Mouse (Mus musculus) cerebellum, adult 11 months (tissue): ENCODE measurements around the gene Slc9a8.
"Not testable (repeated sequence)": the region's sequence is repeated elsewhere in the genome, so short reads cannot be mapped to it uniquely, and the experiment has no call there.

Source experiments
- DNase-seq: peaks from one replicate; pipeline ENCODE4 v3.0.0; 2022

Gene Slc9a8

DNA sequence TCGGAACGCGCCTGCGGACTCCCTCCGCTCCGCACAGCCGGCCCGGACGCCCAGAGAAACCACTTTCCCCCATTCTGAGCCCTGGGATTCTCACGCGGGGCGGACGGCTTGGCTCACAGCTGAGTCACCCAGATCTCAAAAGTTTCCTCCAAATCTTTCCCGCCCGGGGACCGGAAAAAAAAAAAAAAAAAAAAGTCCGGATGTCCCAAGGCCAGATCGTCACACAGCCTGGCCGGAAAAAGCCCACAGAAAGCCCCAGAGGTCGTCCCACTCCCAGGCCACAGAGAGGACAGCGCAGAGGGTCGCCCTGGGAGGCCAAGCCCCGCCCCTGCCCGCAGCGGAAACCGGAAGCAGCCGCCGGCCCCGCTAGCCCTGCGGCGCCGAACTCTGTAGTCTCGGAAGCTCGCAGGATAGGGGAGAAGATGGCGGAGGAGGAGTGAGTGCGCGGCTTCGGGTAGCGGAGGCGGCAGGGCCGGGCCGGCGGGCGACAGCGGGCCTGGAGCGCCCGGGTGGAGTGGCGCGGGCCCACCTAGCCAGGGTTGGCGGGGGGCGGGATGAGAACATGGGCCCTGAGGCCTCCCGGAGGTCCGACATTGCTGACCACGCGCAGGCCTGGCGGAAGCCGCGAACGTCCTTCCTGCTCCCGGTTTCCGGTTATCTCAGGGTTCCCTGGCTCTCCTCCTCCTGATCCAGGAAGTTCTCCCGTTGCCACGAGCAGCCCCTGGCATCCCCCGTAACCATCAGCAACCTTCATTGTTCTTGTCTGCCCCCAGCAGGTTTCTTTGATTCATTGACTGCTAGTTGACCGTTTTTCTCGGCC lies at the start of gene Slc9a8:
Gene Slc9a8 (plus strand): TSS at position 383 of the 820 bp plus-strand sequence.
- peak; percentile 87 for DNase-seq

DNA sequence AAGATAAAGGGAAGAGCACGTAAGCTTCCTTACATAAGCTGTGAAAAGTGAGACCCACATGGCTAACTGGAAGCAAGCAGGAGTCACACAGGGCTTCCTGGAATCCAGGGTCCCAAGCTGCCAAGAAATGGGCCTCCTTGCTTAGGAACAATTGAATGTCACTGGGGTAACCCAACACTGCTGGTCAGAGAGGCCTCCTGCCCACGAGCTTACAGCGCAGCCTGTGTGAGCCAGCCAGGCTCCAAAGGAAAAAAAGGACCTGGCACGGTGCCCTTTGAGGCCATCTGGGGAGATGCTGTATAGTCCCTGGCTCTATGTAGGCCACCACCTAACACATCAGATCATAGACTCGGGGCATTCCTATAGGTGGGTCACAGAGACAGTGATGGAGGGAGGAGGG lies 48.2 kb upstream of the Slc9a8 start:
- DNase-seq: peak; percentile 91

DNA sequence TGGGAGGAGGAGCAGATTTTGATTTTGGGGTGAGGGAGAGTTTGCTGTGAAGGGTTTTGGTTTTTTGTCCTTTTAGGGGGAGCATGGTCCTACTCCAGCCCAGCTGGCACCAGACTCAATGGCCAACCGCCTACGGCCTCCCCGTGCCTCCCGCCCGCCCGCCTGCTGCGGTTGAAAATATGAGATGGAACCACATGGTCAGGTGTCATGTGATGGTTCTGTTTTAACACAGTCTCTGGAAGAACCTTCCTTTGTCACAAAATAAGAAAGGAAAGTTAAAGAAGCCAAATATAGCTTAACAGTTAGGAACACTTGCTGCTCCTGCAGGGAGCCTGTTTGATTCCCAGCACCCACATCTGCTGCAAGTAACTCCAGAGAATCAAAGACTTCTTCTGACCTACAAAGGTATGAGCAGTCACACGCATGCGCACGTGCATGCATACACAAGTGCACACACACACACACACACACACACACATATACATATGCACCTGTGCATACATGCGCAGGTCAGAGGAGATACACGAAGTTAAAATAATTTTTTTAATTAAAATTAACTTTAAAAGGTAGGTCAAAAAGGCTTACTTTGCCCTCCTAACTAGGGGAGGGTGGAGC lies 47.2 kb upstream of the Slc9a8 start:
- DNase-seq: no peak

DNA sequence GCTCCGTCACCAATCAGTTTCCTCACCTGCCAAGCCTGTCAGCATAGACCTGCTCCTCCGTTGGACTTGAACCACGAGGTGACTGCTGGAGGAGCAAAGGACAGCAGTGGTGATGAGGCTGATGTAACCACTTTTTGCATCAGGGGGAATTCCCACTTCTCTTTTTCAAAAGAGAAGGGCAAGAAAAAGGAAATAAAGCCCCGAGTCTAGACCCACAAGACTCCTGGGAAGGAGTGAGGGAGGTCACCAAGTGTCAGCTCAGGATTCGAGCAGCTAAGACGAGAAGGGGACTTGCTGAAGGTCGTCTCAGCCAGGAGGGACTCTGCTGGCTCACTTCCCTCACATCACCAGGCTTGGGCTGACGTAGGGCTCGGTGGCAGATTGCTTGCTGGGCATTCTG lies 46.4 kb upstream of the Slc9a8 start:
- DNase-seq: no peak

DNA sequence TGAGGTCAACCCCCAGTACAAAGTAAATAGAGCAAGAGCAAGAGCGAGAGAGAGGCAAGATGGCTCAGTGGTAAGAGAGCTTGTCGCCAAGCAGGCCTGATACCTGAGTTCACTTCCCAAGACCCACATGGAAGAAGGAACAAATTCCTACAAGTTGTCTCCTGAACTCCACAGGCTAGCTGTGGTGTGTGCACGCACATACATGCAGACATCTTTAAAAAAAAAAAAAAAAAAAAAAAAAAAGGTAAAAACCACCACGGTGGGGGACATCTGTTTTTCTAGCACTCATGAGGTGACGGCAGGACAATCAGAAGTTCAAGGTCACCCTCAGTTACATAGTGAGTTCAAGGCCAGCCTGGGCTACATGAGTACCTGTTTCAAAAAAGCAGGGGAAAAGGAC lies 45.8 kb upstream of the Slc9a8 start:
- no peak for DNase-seq

DNA sequence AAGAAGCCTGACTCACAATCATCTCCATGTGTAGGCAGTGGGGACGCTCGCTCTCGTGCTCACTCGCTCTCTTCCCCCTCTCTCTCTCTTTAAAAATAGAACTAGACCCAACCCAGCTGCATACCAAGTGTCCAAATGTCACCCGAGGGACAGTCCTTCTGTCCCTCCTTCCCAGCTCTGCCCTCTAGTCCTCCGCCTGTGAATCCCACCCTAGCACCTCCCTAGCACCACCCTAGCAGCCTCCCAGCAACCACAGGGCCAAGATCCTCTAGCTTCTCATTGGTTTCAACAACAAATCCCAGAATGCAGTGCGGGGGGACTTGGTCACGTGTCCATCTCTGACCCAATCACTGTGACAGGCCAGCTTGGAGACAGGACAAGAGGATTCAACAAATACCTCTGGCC lies 45.4 kb upstream of the Slc9a8 start:
- no peak for DNase-seq

DNA sequence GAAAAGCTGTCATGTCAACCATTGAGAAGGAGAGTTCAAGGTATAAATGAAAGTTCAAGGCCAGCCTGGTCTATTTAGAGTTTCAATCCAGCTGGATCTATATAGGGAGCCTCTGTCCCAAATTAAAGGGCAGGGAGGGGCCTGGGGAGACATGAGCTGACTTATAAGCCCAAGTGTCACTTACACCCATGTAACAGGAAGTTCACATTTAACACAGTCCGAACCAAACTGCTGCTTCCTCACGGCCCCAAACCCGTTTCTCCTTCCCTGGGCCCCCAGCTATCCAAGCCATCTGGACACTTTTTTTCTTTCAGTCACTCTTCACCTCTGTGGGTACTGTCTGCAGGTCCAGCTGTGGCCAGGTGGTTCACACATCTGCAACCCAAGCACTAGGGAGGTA lies 43.8 kb upstream of the Slc9a8 start:
- no peak for DNase-seq

DNA sequence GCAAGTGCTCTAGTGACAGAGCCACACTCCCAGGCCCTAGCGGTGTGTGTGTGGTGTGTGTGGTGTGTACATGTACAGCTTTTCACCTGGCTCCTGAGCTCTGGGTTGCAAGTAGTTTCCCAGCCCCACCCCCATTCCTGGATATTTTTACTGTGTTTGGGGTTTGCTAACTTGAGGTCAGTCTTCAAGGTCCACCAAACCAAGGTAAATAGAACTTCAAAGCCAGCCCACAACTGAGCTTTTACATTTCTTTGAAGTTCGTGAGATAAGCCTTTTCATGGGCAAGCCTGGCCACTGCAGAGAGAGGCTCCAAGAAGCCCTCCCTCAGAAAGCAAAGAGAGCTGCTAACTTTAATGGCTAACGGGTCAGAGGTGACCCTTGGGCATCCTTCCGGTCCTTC lies 42.5 kb upstream of the Slc9a8 start:
- no peak for DNase-seq

DNA sequence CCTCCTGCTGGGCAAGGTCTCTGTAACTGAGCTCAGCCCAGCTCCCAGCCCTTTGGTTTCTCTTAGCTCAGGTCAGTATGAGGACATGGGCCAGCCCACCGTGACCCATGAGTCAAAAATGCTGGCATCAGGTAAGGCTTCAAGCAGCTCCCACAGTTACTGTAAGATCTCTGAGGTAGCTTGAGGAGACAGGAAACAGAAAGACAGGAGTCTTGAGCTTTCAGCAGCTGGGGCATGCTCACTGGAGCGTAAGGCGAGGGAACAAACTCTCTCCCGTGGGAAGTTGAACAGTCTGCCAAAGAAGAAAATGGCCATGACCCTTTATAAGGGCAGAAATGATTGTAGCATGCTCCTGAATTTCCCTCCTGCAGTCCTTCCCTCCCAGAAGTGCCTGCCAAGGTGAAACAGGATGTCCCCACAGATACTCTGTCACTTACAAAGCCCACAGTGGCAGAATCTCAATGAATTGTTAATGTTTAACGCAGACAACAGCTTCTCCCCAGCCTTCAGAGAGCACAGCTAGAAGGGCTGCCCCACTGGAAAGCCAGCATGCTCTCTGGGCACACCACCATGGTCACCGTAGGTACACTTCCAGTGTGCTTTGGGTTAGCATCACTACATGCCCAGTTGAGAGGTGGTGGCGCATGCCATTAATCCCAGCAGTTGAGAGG lies 40.8 kb upstream of the Slc9a8 start:
- DNase-seq: no peak

DNA sequence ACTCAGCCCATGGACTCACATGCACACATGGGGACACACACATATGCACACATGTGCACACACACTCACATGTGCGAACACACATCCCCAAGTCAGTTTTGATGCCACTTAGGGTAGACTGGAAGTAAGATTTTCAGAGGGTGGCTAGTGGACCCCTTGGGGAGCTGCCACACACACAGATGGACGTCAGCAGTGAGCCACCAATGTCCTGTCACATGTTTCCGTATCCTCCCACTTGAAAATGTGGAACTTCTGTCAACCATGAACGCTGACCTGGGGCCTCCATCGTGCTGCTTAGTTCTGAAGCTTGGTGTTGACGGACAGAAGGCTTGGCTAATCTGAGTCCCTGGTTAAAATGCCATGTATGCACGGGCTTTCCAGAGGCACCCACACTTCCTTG lies 39.9 kb upstream of the Slc9a8 start:
- no peak for DNase-seq

DNA sequence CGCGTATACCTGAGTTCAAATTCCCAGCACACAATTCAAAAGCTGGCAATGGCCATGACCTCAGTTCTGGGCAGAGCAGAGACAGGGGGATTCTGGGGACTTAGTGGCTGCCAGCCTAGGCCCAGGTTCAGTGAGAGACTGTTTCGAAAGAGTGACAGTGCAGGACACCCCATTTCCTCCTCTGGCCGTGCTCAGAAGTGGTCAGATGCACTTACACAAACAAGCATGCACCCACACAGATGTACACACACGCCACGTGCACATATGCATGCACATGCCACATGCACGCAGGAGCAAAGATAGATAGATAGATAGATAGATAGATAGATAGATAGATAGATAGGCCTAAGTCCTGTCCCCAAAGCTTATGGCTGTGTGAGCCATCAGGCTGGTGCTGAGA lies 39.1 kb upstream of the Slc9a8 start:
- no peak for DNase-seq

DNA sequence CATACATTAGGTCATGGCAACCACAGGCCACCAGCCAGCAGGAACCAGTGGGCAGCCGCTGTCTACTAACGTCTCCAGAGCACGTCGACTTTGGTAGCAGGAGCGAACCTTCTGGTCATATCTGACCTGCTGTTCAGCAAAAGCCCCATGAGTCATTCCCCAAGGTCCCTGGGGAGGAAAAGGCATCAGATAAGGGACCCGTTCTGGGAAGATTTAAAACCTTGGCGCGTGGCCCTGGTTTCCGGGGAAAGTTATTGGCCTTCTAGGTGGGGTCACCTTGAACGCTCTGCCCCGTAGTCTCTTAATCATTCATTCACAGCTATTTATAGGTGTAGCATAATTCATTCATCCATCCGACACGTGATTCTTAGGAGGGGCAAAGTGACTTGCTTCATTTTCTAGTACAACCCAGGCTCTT lies 37.8 kb upstream of the Slc9a8 start:
- no peak for DNase-seq

DNA sequence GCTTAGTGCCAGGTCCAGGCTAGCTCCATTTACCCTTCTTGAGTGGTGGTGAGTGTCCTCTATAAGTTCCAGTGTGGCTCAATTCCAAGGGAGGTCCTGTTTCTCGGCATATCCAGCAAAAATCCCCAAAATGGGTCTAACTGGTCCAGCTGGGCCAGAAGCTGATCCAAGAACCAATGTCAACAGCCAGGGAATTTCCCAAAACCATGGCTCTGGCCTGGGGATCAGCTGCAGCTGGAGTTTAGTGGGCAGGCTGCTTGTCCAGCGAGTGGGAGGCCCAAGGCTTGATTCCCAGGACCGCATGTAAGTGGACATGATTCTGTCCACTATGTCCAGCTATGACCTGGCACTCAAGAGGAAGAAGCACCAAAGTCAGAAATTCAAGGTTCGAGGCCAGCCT lies 35.1 kb upstream of the Slc9a8 start:
- no peak for DNase-seq

DNA sequence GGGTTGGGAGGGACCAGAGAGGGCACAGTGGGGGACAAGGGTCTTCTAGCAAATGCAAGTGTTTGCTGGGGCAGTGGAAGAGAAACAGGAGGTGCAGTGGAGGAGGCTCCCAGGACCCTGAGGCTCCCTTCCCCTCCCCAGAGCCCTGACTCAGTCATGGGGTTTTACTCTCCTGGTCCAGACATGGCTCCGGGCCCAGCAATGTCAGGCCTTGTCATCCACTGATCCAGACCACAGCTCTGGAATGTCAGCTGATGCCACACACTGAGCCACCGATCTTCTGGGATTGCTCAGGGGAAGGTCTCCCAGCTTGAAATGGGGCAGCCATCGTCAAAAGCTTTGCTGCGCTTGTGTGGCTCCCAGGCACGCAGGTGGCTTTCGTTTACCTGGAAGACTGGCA lies 34.5 kb upstream of the Slc9a8 start:
- no peak for DNase-seq

DNA sequence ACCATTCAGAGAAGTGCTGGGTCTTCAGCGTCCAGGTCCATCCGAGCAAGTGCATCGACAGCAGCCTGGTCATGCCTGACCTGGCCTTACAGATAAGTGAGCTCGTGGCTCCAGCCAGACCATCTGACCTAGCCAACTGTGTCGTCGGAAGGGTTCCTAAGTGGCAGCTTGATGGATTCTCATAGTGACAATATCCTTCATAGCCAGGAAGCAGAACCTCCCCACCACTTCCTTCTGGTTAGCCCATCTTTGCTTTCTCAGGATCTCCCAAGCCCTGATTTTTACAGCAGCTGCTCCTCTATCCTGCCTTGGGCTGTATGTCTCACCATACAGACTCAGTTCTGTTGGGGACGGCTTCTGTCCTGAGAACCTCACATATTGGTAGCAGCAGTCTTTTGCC lies 27.1 kb upstream of the Slc9a8 start:
- no peak for DNase-seq

DNA sequence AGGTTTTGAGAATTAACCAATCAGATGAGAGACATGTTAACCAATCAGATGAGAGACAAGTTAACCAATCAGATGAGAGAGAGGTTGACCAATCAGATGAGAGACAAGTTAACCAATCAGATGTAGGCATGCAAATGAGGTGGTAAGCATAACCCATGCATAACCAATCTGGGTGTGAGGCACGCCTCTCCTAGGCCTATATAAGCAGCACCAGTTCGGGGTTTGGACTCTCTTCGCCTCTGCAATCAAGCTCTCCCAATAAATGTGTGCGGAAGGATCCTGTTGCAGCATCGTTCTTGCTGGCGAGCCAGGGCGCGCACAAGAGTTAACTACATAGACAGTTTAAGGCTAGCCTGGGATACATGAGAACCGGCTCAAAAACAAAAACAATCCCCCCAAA lies 25.1 kb upstream of the Slc9a8 start:
- not testable (repeated sequence) for DNase-seq

DNA sequence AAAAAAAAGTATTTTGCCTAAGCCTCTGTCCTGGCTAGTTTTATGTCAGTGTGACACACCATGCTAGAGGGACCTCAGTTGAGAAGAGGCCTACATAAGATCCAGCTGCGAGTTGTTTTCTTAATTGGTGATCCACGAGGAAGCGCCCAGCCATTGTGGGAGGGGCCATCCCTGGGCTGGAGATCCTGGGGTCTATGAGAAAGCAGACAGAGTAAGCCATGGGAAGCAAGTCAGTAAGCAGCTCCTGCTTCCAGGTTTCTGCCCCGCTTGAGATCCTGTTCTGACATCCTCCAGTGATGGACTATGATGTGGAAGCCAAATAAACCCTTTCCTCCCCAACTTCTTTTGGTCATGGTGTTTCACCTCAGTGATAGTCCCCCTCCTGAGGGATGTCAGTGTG lies 22.5 kb upstream of the Slc9a8 start:
- no peak for DNase-seq

DNA sequence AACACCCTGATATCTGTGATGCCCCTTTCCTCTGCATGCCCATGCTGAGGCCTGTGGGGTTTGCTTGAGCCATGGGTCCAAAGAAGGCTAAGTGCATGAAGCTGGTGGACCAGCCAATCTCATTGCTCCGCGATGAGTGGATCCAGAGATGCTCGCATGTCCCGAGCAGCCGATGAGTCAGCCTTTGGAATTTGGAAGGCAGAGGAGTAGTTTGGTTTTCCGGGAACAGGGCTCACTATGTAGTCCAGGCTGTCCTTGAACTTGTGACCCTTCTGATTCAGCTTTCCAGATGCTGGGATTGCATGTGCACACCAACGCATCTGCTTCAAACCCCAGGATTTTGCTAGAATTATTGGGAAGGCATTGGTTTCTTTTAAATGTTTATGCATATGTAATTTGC lies 21.9 kb upstream of the Slc9a8 start:
- no peak for DNase-seq

DNA sequence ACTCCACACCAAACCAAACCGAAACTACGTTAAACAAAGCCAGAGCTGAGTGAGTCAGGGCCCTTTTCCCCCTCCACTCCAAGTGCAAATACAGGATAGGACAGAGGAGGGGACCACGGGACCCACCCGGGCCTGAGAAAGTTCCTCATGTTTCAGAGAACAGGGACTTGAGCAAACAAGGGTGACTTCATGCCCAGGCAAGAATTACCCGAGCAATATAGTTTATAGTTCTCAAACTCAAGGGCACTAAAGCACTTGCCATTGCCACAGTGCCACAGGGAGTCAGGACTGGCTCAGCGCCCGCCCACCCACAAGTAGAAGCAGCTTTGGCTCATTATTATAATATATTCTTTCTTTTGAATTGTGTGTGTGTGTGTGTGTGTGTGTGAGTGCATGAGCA lies 18.4 kb upstream of the Slc9a8 start:
- DNase-seq: no peak

DNA sequence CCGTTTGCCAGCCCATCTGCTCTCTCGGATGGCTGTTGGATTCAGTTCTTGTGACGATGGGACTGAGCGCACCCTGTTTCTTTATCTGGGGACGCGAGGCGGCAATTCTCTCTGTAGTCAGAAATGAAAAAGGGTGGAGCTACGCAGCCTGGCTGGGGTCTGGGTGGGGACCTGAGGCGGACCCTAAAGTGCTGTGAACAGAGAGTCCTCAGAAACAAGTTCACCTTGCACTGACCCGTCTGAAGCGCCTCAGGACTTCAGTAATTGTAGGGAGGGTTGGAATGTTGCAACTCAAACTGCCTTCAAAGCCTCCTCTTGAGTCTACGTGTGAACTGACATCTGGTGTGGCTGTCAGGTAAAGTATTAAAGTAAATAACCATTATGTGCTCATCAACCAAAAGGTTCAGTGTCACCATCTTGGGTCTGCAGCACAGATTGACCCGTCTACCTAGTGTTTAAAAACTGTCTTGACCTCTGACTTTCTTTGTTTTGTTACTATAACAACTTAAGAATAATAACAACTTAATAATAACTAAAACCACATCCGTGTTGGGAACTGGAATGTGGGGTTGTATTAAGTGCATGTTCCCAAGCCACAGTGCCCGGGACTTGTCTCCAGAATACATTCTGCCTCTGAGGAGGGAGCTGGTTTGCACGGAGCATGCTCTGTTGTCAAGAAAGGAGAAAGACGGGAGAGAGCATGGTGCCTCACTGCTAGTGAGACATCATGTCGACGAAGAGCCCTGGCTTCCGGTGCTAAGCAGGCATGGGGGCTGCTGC lies 16.2 kb upstream of the Slc9a8 start:
- DNase-seq: no peak

DNA sequence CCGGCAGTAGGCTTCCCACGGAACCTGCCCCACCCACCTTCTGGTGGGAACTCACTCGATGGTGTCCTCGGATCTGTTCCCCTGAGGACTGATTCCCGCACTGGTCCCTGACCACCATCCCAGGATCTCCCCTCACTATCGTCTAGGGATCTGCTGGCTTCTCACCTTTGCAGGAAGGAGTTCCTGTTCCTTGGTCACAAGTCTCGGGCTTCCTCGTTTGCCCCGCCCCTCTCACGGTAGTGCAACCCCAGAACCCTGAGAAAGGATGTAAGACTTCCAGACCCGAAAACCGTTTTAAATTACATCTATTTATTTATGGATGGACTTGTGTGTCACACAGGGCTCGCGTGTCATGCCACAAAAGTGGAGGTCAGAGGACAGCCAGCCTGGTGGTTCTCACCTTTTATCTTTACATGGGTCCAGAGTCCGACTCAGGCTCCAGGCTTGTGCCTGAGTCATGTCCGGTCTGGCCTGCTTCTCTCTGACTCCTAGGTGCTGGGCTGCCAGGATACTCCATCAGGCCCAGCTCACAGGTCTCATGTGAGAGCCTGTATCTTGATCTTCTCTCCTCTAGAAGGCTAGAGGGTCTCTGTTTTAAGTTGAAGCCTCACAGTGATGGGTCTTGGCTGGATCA lies 14.1 kb upstream of the Slc9a8 start:
- no peak for DNase-seq

DNA sequence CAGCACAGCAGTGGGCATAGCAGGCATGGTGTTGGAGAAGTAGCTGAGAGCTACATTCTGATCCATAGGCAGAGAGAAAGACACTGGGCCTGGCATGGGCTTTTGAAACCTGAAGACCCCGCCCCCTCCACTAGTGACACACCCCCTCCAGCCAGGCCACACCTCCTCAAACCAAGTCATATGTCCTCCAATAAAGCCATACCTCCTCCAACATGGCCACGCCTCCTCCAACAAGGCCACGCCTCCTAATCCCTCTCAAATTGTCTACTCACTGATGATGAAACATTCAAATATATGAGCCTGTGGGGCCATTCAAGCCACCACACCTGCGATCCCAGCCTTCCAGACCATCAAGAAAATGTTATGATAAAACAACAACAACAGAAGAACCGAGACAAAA lies 7.1 kb upstream of the Slc9a8 start:
- DNase-seq: no peak

DNA sequence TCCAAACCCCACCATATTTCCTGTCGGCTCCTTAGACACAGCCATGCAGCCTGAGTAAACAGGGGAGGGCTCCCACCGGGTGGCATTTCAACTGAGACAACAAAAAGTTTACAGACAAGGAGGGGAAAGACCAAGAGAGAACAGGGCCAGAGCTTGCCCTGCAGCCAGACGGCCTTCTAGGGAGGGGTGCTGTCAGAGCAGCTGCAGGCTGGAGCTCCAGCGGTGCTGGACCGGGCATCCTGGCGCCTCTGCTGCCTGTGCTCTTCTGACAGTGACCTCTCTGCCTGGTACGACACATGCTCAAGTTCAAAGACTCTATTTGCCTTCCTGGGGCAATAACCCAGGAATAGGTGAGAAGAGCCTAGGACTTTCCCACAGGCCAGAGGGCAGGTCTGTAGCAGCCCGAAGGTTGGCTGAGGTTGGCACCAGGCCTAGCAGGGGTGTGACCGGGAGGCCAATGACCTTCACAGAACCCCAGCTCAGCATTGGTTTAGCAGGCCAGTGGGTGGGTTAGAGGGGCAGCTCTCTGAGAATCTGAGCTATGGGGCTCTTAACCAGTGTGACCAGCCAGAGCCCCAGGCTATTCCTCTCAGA lies 5.4 kb upstream of the Slc9a8 start:
- DNase-seq: no peak
